Mouse (Mus musculus) kidney, postnatal 25 days (tissue): ENCODE results near the gene Atp1a2.

Experiments used
- DNase-seq, 2 experiments: peaks; one replicate each; pipeline ENCODE4 v3.0.0; 2021; ENCODE audit warnings: mixed read lengths in 2 of 2

Gene Atp1a2

DNA sequence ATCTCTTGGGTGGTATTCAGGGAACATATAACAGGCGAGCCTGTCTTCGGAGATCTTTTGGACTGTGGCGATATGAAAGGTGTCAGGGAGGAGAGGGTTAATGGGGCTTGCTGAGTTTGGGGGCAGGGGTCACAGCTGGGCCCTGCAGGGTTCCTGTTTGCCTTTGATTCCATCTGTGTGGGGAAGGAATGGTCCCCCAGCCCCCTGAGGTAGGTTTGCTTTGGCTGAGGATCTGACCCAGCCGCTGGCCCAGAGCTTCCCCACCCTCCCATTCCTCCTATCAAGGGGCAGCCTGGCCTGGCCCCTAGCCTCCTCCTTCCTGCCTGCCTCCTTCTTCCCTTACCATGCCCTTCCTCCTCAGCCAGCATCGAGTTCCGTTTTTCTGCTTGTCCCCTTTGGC is 5.0 kb upstream of the Atp1a2 start:
- DNase-seq, result no peak

- no peak for DNase-seq
Observed at GRCm38 (mm10) chr1:172302311-172302710, 4.4 kb upstream of the Atp1a2 start.

DNA sequence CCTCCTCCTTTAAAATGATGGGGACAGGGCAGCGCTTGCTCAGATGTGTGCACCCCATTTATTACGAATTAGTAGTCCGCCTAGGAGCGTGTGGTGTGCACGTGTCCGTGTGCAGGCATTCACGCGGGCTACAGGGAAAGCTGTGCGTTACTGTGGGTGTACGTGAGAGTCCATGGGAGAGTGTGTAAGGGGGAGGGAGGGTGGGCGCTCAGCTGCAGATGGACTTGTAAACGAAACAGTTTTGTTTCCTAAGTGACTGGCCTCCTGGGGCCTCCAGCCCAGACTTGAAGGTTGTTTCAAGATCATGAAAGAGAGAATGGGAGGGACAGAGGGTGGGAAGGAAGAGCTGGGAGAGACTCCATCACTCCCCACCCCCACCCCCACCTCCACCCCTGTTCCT is 3.3 kb upstream of the Atp1a2 start:
- no peak for DNase-seq

GRCm38 (mm10) chr1:172300247-172300646 is 2.4 kb upstream of the Atp1a2 start:
- peak; percentile 24 to 65 for DNase-seq

GRCm38 (mm10) chr1:172299528-172299927 is 1.7 kb upstream of the Atp1a2 start:
- DNase-seq, result no peak

DNA sequence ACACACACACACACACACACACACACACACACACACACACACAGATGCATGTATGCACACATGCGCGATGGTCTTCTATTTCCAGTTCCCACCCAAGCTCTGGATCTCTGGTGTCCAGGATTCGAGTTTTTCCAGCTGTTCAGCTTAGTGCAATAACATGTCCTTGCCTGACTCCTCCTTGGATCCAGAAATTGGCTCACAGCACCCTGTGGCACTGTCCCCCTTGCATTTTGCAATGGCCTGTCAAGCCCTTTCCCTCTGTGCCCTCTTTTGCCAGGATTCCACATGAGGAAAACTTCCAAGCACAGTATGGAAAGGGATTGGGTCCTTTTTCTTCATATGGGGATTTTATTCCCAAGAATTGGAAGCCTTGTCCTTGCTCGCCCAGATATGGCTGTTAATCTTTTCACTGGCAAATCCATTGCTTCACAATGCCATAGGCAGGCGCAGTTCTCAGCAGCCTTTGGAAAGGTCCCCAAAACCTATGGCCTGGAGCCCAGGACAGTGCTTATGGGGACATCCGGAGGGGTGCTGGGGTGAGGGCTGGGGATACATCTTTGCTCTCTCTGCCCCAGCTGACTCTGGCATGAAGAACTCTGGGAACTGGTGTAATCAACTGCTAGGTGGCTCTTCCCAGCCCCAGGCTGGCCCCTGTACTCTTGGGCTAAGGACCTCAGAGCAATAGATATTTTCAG is 901 bp downstream of the Atp1a2 start:
- DNase-seq, result no peak

DNA sequence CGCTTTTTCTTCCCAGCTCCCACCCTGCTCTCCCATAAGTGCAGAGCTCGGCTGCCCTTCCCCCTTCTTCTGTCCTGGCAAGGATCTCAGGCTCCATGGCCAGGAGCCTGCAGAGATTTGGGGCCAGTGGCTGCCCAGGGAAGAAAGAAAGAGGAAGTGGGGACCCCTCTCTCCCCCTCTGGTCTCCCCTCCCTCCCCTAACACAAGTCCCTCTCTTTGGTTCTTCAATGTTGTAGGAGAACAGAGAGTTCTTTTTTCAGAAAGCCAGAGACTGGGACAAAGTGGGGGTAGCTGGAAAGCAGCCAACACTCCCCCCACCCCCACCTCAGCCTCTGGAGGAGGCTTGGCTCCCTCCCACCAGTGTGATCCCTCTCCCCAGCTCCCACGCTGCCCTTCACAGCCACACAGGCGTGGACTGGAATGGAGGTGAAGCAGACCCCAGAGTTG is 2.1 kb downstream of the Atp1a2 start:
- peak in 1 of 2 experiments; percentile 29 for DNase-seq

DNA sequence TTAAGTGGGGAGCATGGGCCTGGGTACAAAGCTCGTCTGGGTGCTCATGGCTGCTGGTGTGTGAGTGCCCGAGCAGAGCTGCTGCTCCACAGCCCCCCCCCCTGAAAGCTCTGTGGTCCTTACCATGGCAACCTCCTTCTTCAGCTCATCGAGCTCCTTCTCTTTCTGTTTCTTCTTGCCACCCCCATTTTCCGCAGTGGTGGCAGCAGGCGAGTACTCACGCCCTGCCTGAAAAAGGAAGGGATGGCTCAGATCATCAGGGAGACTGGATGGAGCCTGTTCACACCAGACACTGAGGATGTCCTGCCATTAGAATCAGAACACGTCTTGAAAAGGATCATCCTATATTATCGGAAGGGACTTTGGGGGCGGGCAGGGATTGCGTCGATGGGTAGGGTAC is 4.4 kb downstream of the Atp1a2 start:
- DNase-seq, result no peak

- peak in 1 of 2 experiments; percentile 22 for DNase-seq
Observed at GRCm38 (mm10) chr1:172292880-172293279, 5.0 kb downstream of the Atp1a2 start.

GRCm38 (mm10) chr1:172289617-172289946 is 8.3 kb downstream of the Atp1a2 start:
- no peak for DNase-seq

DNA sequence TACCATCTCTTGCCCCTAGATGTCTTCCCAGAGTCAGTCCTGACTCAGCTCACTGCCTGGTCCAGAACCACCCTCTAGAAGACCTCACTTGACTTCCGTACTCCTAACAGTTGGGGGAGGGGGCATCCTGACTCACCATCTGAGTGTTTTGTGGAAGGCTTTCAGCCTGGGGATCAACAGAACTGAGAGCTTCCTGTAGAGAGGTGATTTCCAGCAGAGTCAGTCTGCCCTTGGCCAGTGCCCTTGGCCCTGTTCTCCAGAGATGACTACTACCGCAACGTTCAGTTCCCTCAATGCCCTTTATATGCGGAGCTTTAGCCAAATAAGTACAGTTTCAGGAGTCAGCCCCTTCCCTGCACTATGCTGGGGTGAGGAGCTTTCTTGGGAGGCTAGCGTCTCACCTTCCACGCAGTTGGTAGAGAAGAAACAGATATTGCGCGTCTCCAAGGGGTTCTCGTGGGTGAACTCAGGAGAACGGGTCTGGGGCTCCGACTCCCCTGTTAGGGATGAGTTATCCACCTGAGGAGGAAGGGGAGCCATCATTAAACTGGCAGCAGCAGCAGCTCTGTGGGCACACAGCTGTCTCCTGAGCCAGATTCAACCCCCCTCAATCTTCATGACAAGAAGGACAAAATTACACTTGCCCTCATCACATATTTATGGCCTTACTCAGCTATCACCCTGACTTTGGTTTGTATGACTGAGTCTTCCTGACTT is 8.8 kb downstream of the Atp1a2 start:
- no peak for DNase-seq

- no peak for DNase-seq
Observed at GRCm38 (mm10) chr1:172286740-172287139, 11.1 kb downstream of the Atp1a2 start.

DNA sequence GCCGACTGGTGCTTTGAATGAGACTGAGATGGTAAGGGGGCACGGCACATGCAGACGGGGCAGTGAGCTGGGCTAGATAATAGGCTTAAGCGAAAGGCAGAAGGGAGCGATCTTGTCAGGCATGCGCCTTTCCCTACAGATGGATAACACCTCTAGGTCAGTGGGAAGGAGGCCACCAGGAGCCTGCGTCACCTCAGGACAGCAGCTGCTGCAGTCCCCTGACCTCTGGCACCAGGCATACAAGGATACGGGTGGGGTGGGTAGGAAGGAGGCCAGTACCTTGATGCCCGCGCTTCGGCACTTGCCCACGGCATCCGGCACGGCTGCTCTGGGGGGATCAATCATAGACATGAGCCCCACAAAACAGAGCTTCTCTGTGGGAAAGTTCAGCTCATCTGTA is 13.6 kb downstream of the Atp1a2 start:
- DNase-seq, result no peak

DNA sequence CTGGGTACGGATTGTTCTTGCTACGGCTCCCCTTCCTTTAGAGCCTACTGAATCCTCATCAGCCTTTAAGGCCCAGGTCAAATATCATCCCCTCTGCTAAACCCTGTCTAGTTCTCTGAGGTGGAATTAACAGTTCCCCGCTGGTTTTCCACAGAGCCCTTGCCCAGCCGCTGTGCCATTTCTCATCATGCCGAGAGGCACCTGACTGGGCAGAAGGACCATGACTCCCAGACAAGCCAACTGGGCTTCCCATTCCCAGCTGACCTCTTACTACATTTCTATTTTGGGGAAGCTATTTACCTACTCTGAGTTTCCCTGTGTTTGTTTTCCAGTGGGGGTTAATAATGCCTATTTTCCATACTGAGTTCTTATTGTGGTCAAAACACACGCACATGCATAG is 14.8 kb downstream of the Atp1a2 start:
- no peak for DNase-seq

DNA sequence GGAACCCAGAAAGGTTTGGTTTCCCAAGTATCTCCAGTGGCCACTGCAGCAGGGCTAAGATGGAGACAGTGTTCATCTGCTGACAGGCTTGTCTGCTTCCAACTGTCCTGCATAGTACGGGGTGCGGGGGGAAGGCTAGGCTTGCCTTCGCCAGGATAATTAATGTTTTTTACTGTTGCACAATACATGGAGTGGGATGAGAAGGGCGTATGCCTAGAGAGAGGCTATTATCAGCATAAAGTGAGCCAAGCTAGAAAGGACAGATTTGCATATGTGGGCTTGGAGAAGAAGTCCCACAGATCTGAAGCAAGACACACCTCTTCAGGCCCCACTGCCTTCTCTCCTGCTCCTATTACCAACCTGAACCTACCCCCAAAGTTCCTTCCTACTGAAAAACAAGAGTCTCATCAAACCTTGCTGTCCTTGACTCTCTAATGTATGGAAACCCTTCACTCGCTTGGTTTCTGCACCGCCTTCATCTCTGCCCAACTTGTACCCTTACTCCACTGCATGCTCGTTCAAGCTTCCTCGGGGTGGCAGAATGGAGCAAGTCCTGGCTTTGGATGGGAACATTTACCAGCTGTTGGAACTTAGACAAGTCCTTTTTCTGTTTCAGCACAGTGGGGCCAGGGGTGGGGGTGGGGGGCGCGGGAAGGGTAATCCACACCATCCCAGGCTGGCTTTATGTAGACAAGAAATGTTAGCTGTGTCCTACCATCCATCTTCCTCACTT is 16.2 kb downstream of the Atp1a2 start:
- no peak for DNase-seq

DNA sequence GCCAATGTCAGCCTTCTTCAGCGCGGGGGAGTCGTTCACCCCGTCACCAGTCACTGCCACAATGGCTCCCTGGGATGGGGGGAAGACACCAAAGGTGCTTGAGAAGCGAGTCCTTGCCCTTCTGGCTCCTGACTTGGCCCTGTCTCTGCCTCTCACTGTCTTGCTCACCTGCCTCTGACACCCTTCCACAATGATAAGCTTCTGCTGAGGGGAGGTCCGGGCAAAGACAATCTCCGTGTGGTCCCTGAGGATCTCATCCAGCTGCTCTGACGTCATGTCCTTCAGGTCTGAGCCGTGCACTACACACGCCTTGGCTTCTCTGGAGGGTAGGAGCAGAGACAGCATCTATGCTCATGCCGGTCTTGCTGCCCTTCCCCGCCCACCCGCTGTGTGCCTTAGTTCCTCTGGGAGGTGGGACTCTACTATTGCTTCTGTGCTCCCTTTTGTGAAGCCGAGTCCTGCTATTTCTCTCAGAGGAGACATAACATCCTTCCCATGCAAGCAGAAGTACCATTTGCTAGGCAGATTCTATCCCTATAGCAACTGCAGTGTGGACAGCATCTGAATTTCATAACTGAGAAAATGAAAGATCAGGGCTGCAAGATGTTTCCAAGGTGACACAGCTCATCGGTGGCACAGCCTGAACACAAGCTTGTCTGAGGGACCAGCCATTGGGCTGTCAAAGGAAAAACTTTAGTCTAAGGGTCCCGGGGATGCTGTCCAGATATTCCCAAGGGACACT is 17.9 kb downstream of the Atp1a2 start:
- DNase-seq, result no peak

DNA sequence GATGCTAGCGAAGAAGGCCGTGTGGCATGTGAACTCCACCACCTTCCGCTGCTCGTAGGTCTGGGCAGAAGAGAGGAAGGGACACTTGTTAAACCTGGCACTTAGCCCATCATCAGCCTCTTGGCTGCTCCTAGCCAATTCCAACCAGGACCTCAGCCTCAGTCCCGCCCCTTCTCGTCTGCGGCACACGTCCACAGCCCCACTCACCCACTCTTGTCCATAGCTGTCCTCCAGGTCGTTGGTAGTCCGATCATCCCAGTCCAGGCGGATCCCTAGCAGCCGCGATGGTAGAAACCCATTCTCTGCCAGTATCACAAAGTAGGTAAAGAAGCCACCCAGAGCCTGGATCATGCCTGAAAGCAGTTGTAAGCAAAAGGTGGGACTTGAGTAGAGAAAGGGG is 19.5 kb downstream of the Atp1a2 start:
- no peak for DNase-seq

- DNase-seq, result no peak
Observed at GRCm38 (mm10) chr1:172277172-172277571, 20.7 kb downstream of the Atp1a2 start.

DNA sequence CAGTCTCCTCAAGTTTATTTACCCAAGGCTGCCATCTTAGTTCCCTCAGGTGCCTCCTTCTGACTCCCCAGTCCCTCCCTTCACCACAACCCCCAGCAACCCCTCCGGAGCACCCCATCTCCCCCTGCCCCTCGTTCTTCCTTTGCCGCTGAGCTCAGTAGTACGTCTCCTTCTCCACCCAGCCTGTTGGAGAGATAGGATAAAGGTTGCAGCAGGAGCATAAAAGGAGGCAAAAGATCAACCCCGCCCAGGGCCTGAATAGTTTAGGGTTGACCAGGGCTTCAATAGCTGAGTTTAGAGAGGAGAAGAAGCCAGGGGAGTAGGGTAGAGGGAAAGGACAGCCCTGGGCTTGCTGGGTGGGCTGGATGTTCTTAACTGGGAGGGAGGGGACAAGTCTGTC is 23.3 kb downstream of the Atp1a2 start:
- DNase-seq, result no peak

DNA sequence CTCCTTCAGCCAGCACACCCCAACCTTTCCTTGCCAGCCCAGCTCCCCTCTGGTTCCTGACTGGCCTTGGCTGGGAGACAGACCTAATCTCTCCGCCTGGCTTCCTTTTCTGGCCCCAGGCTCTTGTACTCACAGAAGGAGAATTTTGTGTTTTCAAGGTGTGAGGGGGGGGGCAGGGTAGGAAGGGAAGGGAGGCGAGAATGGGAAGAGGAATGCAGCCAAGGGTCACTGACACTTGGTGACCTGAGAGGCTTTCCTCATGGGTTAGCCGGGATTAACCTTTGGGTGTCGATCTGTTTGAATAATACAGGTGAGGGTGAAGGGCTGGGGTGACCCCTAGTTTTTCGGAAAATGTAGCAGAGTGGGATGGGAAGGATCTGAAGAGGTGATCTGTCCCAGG is 23.7 kb downstream of the Atp1a2 start:
- peak; percentile 34 to 64 for DNase-seq

DNA sequence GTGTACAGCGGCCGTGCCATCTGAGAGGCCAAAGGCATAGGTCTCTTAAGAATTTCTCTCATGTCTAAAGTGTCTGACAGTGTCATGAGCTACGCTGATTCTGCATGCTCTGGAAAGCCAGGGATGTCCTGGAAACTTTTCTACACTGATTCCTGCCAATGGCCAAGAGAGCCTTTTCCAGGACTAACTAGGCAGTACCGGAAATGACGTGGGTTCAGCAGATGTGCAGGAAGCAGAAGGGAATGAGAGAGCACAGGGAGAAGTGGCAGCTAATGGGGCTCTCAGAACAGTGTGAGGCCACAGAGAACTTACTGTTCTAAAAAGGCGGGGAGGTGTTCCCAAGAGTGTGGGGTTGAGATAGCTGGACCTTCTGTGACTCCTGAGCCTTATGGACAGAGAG is 24.5 kb downstream of the Atp1a2 start:
- DNase-seq, result no peak

DNA sequence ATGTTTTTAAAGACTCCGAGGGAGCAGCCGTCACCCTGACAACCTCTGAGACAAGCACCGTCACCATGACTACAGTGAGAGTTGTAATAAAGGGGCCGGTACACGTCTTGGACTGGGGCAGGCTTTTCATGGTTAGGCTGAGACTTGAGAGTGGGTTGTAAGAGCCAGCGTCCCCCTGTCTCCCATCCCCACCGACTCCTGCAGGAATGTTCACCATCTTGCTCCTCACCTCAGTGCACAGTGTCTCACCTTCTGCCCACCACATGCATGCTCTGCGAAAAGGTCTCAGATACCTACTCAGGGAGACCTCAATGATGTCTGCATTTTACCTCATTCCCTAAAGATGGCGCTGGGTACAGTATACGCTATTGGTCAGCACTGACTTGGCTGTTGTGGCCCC is 26.1 kb downstream of the Atp1a2 start:
- DNase-seq, result no peak

DNA sequence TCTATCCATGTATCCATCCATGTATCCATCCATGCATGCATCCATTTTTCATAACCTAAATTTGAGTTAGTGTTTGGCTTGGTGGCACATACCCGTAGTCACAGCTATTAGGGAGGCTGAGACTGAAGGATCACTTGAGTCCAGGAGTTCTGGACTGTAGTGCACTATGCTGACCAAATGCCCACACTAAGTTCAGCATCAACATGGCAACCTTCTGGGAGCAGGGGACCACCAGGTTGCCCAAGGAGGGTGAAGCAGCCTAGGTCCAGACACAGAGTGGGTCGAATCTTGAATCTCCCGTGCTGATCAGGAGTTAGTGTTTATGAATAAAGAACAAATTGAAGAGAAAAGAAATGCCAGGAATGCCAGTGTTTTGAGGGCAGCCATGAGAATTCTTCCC is 26.7 kb downstream of the Atp1a2 start:
- no peak for DNase-seq
